Mouse (Mus musculus) hematopoietic stem cell, adult 5-6 weeks (primary cell): ENCODE measurements around the gene Hspb11. TPM values are rescaled to one million over a fixed set of nuclear protein-coding genes. Genes with fewer than 3 reads are reported as not detected.

Source experiments
- ATAC-seq, 2 experiments: fragments of 125-278 bp in 1 of 2; replicated peaks in 1 of 2; 2 replicates each; pipeline ENCODE4 v1.8.0; 2016 to 2017; ENCODE audit warnings: inconsistent platforms in 2 of 2, mild to moderate bottlenecking in 2 of 2, moderate number of reproducible peaks in 2 of 2, low read depth in 1 of 2, moderate TSS enrichment in 1 of 2; ENCODE audit not compliant: low FRiP score in 2 of 2, poor library complexity in 2 of 2, severe bottlenecking in 2 of 2, insufficient read depth in 1 of 2, low TSS enrichment in 1 of 2
- total RNA-seq: library from RNA; stranded (forward); fragments of 172-1452, 232-1000 nt; gene quantifications from 2 replicates; pipeline ENCODE4 v1.2.3, GENCODE M21; 2017

Gene Hspb11
- total RNA-seq, 1 experiment from 2014 or later: 27.2 TPM

DNA sequence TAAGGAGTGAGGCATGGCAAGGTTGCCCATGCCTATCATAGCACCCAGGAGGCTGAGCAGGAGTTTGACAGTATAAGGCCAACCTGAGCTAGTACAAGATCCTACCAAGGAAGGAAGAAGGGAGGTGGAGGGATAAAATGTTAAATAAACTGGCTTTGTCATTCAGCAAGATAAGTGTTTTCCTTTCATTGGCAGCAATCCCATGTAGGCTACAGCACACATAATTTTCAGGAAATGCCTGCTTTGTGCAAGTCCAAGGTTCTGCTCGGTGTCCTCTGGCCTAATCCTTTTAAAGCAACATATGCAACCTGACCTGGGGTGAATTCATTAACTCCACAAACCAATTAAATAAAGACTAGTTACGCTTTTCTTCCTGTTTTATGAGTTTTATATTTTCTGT is 8.0 kb upstream of the Hspb11 start:
- ATAC-seq: no peak

DNA sequence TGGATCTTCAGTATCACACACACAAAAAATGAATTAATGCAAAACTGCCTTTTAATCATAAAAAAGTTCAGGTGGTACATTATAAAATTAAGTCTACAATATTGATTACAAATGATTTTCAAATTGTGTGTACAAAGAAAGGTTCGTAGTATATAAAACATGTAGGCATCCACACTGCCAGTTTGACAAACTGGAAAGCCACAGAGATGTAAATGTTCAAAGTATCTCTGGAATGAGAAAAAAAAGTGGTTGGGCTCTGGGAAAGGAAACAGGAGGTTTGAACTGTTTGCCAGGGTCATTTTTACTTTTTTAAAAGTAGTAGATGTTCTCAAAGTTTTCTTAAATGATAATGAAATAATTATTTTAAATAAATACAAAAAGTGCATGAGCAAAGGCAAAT is 7.4 kb upstream of the Hspb11 start:
- no peak for ATAC-seq

DNA sequence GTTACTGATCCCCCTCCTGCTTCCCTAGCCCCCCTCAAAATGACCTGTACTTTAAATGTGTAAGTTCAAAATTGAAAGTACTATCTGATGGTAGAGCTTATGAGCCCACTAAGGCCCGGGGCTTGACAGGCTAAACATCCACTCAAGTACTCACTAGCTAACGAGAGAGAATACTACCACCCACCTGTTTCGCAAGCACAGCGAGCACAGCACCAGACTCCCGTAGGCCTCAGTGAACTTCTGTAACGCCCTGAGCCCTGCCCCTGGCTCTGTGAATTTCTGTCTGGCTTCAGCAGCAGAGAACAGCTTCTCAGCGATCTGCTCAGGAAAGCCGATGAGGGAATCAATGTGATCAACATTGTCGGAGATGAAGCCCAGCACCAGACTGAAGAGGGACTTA is 6.3 kb upstream of the Hspb11 start:
- no peak for ATAC-seq

DNA sequence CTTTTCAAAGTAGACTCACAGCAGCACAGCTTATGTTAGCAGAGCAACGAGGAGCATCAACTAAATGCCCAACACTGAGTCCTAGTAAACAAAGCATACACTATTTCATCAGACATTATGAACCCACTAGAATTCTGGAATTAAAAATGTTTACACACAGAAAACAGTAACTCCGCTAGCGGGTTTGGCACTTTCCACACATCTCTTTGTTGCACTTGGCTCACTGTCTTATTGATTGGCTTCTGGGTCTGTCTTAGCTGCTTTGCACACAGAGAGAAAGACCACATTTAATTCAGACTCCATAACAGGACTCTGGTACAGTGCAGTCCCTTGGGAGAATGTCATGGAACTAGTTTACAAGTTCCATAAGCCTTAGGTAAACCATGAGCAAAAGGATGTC is 5.3 kb upstream of the Hspb11 start:
- ATAC-seq: no peak

DNA sequence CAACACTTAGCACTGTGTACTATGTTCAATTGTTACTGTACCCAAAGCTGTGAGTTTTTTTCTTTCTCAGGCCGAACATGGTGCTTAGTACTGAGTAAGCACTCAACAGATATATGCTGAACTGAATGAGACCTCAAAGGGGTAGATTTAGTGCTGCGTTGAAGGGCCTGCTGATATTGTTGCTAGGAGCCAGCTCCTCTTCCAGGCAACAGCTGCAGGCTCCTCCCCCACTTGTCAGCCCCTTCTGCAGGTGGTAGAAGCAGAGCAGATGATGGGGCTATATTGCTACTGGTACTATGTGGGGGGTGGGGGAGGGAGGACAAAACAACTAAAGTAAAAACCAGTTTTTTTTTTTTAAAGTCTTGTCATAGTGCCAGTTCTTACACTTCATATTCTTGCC is 3.9 kb upstream of the Hspb11 start:
- ATAC-seq: no peak

DNA sequence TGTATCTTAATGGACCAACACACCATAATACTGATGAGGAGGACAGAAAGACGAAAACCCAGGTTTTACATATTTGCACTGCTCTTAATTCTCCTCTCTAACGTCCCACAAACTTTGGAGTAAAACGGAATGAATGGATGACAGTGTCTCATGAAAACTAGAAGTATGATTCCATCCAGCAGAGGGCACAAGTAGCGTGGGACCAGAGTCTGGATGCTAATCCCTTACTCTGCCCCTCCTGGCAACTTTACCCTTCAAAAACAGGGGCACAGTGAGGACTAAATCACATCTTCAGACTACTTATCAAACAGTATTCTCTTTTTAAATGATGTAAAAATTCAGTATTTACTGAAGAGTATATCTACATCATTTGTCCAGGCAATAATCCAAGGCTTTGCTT is 2.9 kb upstream of the Hspb11 start:
- no peak for ATAC-seq

DNA sequence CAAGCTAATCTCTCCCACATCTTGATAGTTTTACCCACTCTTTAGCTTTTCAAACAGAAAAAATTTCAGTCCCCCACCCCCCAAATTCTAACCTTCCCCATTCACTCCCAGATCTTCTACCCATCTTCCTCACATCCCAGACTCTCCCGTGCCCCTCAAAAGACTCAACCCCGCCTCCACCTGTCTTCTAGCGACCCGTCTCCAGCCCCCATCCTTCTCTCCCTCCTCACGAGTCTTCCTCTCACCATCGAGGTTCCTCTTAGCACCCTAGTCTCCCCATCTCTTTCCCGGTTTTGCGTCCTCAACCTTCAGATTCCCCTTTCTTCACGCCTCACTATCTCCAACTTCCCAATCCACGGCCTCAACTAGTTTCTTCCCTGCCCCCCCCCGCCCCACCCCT is 871 bp upstream of the Hspb11 start:
- no peak for ATAC-seq

DNA sequence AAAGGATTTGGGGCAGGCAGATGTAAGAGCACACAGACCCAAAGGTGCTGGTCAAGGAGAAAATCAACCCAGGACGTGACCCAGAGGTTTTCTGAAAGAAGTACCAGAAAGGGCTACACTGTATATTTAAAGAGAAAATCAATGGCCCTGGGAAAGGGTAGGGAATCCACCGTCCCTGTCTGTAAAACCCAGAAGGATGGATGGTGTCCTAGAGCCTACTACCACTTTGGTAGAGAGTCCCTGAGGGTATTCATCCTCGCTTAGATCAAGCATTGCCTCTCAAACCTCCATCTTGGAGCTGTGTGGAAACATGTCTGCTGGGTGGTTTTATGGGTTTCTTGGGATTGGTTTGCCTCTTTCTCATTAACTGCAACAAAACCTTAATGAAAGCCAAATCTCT is 1.0 kb downstream of the Hspb11 start:
- no peak for ATAC-seq

DNA sequence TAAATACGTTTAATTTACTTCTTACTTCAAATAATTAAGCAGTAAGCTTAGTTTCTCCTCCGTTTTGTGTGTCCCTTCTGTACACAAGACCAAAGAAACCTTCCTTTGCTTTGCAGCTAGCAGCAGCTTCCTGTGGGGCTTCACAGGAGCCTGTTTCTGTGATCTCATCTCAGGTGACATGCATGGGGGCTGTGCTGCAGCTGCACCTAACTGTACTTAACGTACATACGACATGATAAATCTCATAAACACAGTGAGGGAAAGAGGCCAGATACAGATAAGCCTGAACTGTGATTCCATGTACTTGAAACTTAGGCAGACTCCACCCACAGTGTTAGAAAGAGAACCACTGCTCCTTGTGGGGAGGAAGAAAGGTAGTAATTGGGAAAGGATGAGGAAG is 6.6 kb downstream of the Hspb11 start:
- ATAC-seq: no peak

DNA sequence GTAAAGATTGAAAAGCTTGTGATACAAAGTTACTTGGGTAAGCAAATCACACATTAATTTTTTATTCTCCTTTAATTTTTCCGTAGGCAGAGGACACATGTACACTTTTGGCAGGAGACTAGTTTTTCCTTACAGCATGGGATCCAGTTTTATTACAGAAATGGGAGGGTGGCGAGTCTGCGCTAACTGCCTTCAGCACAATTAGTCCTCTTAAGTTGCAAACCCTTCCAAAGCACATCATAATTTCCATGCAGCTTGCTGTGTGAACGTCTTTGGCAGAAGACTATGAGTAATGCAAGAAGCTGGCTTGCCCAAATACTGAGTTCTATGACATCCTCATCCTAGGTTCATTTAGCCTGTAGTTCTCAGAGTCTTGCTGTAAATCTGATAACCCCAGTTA is 20.3 kb downstream of the Hspb11 start:
- ATAC-seq: no peak

DNA sequence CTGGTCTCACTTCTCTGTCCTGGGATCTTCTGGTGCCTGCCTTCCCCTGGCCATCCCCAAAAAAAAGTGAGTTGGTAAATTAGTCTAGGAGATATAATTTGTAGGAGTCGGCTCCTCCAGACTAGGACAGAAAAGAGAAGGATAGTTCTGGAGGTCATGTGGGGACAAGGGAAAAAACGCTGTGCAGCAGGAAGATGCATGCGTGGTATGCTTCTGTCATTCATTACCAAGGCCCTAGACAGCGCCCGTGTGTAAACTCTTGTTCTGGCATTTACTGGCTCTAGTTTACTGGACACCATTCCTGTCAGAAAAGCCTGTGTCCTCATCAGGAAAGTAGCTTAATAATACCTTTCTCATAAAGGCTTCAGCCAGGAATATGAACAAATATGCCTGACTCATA is 21.1 kb downstream of the Hspb11 start:
- ATAC-seq: no peak

DNA sequence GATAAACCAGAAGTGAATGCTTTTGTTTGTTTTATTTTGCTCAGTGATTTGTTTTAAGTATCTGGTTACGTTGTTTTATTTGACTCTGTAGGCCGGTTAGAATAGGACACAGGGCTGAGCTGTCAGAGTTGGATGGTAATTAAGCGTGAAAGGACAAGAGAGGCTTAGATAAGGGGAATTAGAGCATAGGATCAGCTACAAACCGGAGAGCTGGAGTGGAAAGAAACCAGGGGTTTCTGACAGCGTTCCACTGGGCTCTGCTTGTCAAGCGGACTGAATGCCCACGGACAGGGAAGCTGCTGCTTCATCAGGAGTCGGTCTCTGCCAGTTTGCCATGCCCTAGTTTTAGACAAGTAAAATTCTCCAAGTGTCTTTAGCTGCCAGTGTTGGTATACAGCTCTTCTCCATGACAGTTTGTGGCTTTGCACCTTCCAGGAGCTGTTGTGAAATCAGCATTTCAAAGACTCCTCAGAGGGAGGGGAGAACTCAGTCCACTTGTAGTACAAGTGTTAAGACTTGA is 24.9 kb downstream of the Hspb11 start:
- no peak for ATAC-seq

DNA sequence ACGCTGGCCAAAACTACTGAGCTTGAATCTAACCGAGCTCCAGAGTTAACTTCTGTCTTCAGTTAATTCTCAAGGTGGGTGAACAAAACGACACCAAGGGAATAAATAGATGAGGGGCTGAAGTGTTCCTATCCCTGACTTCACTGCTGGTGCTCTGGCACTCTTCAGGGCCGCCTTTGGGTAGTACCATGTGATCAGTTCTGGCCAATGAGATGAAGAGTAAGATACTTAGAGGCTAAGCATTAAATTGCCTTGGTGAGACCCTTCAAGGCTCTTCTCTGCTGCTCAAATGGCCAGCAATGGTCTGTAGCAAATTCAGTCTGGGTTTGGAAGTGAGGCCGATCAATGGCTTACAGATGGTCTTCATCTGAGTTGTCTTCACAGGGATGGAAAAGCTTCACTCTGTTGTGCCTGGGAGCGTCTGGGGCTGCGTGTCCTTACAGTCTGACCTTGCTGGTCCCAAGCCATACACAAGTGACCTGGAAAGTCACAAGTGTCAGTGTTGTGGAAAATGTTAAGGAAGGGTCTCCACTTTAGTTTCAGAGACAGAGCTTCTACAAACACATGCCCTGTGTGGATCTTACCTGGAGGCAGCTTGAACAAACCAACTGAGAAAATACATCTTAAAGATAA is 27.6 kb downstream of the Hspb11 start:
- no peak for ATAC-seq

DNA sequence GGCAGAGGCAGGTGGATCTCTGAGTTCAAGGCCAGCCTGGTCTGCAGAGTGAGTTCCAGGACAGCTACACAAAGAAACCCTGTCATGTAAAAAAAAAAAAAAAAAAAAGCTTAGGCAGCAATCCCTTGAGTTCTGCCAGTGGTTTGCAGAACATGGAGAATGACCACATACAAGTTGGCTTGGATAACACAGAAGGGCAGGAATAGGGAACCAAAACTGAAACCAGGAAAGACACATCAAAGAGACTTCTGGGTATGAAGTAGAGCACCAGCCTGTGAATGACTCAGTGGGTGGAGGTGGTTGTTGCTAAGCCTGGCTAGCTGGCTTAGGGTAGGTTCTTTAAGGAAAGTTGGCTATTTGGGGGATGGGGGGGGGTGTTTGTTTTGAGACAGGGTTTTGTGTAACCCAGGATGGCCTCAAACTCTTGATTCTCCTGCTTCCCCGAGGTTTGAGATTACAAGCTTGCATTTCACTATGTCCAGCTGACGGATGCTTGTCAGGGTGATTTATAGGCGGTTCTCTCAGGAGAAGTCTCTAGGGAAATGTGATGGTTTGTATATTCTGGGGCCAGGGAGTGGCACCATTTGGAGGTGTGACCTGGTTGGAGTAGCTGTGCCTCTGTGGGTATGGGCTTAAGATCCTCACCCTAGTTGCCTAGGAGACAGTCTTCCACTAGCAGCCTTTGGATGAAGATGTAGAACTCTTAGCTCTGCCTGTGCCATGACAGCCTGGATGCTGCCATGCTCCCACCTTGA is 32.2 kb downstream of the Hspb11 start:
- peak; percentile 90 for ATAC-seq

DNA sequence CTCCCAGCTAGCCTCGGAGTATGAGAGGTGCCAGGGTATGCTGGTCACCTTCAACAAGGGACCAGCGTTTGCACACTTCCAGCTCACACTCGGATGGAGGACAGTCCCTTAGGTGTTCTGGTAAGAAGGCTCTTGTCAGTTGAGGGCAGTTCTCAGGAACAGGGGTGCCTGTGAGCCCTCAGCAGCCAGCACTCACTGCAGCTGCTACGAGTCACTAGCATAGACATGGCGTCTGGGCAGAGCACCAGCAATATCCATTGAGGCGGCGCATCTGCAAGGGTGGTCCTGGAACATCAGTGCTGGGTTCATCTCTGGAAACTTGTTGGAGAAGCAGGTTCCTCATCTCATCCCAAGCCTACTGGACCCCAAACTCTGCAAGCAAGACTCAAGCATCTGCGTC is 33.0 kb downstream of the Hspb11 start:
- no peak for ATAC-seq

DNA sequence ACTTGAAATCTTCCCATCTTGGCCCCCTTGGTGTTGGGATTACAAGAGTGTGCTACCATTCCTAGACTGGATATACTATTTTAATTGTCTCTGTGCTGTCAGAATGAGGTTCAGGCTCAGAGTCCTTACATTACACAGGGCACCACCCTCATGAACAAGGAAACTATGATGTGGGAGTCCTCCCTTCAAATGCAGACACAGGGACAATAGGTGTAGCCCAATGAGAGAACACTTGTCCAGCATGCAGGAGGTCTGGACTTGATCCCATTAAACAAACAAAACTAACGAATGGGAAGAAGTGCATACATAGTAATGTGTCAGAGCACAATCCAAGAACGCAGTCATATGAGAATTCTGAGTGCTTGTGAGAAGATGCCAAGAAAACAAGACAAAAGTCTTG is 34.1 kb downstream of the Hspb11 start:
- no peak for ATAC-seq

DNA sequence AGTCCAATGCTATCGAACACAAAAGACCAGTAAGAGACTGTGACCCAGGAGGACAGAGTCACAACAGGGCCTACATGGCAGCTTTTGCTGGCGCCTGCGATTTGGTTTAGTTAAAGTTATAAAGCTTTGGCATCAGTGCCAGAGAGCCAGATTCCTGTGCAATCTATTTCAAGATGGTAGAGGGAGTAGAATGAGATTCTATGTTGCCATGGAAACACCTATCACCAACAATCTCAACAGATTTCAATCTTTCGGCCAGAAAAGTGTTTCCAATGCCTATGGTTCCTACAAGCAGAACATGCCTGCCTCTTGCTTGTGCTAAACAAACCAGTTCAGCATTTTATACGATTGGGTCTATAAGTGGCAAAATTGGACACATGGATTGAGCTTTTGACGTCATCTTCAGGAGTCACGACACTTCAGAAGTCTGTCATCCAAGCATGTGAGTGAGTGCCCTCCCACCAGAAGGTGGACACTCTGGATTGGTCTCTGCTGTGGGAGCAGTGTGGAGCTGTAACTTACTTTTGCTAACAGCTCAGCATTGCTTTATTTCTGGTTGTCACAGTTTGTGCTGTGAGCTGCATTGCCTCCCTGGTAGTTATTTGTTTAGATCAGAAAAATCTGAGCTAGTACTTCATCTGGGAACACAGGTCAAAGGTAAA is 38.3 kb downstream of the Hspb11 start:
- no peak for ATAC-seq

DNA sequence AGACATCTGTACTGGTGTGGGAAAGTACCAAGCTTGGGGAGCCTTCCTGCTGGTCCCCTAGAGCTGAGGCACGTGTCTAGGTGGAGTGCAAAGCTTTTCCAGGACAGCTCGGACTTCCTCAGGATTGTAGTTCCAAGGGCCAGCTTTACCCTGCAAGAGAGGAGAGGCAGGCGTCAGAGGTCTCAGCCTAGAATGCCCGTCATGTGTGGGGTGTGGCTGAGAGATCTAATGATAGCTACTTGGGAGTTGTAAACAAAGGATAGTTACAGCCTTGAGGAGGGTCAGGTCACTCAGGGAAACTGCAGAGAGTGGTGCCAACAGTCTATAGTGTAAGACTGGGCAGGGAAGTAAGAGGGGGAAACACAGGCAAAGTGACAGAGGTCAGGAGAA is 38.9 kb downstream of the Hspb11 start:
- ATAC-seq: no peak
